Mouse (Mus musculus) embryo, embryonic 10.5 days (tissue): ENCODE results near the gene Gadl1.
A peak's percentile ranks its signal among the peaks of the same experiment; 100 is the strongest.
"Not testable (repeated sequence)": the region's sequence is repeated elsewhere in the genome, so short reads cannot be mapped to it uniquely, and the experiment has no call there.

ENCODE experiments used
- DNase-seq: peaks from one replicate; pipeline ENCODE4 v3.0.0-alpha.2; 2015; ENCODE audit warnings: low spot score

The Gadl1 gene

DNA sequence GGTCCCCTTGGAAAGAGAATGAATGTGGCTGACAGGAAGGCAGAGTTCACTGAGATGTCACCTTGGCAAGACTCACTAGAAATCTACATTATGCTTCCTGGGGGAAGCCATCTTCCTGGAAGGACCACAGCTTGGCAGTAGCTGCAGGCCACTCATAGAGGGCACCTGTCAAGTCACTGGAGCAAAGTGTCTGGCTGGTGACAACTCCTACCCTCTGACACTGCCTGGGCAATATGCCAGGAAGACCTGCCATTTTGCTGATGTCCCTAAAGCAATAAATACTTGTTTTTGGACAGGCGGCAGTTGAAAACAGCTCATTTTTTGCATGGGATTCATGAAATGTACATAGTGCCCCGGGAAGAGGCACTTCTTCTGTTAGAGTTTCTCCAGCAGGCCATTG lies 119.8 kb downstream of the Gadl1 start:
- DNase-seq: no peak

DNA sequence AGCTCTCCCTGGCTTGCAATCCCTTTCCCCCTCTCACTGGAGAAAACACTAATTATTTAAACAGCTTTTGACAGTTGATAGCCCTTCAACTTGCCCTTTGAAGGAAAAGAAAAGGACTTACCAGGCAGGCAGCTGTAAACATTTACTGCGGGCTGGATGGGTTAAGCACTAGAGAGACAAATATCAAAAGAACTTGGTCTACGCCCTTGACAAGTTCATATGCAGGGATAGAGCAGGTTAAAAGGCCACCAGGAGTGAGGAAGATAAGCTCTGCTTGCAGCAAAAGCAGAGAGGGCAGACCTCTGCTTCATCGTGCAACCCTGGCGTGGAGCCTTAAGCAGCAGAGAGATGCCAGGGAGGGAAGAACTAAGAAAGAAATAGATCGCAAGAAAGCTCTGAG lies 123.5 kb downstream of the Gadl1 start:
- peak; percentile 16 for DNase-seq

GRCm38 (mm10) chr9:116038275-116038674 lies 129.0 kb downstream of the Gadl1 start:
- no peak for DNase-seq

GRCm38 (mm10) chr9:116039981-116040380 lies 130.7 kb downstream of the Gadl1 start:
- no peak for DNase-seq

DNA sequence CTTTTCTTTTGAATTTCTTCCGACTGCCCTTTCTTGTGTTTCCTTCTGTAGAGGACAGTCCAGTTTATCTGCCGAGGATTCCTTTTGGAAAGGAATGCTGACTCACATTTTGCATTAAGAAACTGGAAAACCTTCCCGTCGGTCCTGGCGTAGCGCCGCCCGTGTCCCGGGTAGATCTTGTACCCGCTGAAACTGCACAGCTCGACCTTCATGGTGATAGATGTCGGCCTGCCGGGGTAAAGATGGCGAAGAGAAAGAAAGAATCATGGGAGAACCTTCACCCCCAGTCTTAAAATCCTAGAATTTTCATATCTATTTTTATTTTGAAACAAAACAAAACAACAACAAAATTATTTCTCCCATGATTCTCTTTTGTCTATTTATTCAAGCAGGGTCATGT lies 131.6 kb downstream of the Gadl1 start:
- not testable (repeated sequence) for DNase-seq

DNA sequence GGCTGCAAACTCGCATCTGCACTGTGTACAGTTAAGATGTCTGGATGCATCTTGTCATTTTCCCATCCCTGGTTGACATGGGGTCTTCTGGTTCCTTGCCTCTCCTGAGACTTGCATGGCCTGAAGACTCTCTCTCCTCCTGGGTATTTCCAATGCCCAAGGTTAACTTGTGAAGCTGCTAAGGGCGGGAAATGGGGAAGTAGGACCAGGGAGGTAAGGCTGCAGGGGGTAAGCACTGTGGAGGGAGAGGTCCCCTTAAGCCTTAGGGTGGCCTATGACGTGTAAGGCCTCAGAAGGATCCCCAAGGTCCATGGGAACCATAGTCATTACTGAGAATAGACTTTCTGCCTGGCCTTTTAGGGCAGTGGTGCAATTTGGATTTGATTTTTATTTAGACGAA lies 132.1 kb downstream of the Gadl1 start:
- DNase-seq: no peak

DNA sequence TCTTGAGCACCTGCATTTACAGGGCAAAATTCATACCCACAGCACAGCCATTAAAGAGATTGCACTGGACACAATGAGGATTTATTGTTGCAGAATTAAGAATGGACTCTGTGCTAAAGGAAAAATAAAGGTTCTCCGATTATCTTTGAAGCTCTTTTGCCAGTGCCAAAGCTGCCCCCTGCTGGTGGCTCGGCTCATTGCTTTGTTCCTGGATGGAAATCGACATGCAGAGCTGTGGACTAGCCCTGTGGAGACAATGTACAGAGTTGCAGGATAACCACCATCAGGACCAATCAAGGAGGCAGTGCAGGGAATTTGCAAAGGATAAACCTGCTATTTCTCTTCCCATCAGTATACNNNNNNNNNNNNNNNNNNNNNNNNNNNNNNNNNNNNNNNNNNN lies 132.5 kb downstream of the Gadl1 start:
- DNase-seq: peak; percentile 85

DNA sequence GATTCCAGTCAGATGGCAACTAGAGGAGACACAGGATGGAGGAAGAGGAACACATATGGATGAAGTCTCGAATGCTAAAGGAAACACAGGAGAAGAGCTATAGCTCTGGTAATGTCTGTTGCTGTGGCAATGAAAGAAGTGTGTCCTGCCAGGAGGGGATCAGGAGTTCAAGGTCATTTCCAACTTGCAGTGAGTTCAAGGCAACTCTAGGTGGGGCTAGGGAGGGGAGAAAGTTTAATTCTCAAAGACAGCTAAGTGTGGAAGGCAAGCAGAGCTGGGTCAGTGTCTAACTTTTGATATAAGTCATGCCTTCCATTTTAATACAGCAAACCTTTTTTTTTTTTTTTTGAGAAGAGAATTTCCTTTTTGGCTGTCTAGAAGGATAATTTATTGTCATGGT lies 140.7 kb downstream of the Gadl1 start:
- no peak for DNase-seq

DNA sequence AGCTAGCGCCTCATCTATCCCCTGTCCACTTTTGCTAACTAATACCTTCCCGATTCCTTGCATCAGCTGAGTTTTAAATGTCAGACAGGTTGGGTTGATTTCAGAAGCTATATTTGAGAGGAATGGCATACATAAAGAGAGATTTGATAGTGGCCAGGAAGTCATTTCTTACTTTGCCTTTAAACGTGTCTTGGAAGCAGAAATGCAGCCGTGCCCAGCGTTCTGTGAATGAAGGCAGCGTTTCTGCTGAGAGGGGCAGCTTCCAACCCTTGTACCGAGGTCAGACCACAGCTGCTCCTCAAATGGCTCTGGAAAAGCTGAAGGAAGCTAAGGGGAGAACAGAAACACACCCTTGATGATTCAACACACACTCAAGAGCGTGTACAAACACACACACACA lies 144.7 kb downstream of the Gadl1 start:
- DNase-seq: no peak

DNA sequence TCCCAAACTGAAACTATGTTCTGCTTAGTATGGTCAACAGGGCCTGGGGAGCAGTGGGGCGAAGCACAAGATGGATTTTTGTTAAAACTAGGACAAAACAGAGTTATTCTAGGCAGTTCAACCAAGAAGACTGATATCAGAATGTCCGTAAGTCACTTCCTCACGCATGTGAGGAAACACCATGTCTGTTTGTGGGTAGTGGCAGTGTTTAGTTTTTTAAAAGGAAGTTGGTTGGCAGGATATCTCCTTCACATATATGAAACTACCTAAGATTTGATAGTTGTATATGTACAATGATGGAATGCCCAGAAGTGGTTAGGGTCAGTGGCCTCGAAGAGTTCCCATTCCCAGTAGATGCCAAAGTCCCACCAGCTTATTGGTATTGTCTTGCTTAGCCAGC lies 149.2 kb downstream of the Gadl1 start:
- no peak for DNase-seq

GRCm38 (mm10) chr9:116059156-116059555 lies 149.9 kb downstream of the Gadl1 start:
- DNase-seq: peak; percentile 17

DNA sequence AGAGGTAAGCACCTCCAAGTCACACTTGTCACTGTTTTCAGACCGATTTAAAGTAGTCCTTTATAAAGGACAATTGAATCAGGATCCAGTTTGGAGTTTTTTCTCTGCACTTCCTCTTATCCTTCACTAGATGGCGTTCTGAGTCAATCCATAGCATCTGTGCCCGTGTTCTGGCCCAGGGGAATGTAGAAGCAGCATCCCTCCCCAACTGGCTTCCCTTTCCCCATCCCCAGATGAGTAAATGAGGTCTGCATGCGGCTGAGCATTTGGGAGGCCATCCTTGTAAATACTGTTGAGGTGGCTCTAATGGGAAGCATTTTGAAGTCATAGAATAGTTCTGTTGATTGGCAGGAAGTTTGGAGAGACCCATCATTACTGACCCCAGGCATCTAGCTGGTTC lies 151.4 kb downstream of the Gadl1 start:
- DNase-seq: peak; percentile 71

GRCm38 (mm10) chr9:116064774-116065173 lies 155.5 kb downstream of the Gadl1 start:
- no peak for DNase-seq

DNA sequence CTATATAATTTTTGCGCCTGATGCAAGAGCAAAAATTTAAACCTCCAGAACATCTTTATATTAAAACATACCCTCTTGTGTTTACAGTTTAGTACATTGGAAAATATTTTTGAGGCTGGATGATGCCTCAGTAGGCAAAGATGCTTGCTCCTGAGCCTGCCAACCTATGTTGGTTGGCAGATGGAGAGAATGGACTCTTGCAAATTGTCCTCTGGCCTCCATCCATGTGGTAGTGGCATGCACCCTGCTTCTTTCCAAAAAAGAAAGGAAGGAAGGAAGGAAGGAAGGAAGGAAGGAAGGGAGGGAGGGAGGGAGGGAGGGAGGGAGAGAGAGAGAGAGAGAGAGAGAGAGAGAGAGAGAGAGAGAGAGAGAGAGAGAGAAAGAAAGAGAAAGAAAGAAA lies 162.3 kb downstream of the Gadl1 start:
- not testable (repeated sequence) for DNase-seq

DNA sequence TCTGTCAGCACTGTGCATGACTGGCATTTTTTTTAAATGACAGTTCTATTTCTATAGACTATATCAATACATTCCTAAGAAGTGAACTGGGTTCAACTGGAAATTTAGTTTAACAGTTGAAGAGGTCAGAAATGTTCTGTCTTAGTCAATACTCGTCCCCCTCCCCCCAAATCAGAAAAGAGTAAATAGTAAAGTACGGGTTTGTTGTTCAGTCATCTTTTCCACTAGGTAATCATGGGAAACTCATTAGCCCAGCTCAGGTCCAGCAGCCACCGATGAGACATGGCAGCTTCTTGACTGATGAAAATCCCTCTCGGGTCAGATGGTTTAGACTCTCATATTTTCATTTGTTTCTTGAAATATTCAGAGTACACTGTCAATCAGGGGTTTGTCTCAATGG lies 166.9 kb downstream of the Gadl1 start:
- no peak for DNase-seq

- DNase-seq: no peak
Measured at GRCm38 (mm10) chr9:116076946-116077345, 167.7 kb downstream of the Gadl1 start.

DNA sequence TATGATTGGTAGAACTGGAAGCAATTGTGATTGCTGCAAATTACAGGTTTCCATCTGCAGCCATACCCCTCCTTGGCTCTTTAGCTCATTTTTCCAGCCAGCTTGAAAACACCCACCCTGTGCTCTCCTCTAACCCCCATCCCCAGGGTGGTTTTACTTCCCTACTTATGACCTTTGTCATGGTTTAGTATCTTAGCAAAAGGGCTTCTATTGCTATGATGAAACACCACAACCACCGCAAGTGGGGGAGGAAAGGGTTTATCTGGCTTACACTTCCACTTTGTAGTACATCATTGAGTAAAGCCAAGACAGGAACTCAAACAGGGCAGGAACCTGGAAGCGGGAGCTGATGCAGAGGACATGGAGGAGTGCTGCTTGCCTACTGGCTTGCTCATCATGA lies 168.2 kb downstream of the Gadl1 start:
- DNase-seq: no peak

DNA sequence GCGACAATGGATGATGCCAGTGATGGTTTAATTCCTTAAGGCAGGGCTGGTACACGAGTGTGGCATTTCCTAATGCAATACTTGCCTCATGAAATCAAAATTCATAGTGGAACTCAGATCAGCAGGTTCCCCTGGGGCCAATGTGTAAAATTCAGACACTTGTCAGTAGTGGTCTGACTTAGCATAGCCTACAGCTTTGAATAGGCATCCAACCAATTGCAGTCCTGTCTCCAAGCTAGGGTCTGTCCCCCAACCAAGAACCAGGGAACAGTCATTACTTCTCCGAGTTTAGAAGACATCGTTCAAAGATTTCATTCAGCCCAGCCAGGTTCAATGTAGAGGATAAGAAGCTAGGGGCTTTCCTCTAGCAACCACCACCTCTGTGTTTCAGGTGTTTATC lies 172.5 kb downstream of the Gadl1 start:
- no peak for DNase-seq

GRCm38 (mm10) chr9:116083300-116083699 lies 174.0 kb downstream of the Gadl1 start:
- no peak for DNase-seq

- DNase-seq: no peak
Measured at GRCm38 (mm10) chr9:116083726-116084323, 174.6 kb downstream of the Gadl1 start.

DNA sequence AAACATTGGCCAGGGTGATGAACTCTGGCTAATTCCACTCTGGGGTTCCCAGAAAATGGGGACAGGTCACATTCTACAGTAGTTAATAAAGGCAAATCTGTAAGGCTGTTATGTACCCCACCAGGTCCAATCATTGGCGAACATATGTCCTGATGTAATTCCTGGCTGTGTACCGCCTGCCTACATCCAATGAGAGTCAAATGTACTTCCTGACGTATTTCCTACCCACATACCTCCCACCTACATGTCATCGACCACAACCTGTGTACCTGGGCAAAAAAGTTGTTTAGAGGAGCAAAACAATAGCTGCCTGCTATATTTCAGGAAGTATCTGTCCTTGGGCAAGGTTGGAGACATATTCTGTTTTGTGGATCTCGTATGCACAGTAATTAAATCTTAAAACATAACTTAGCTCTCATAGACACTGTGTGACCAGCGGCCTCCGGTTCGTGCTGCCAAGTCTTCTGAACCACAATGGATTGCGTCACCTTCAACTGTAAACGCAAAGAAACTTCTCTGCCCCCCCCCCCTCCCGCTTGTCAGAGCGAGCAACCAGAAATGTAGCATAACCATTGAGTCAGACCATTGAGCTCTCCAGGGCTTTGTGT lies 175.2 kb downstream of the Gadl1 start:
- no peak for DNase-seq

GRCm38 (mm10) chr9:116085999-116086398 lies 176.7 kb downstream of the Gadl1 start:
- no peak for DNase-seq

- no peak for DNase-seq
Measured at GRCm38 (mm10) chr9:116087263-116087662, 178.0 kb downstream of the Gadl1 start.

DNA sequence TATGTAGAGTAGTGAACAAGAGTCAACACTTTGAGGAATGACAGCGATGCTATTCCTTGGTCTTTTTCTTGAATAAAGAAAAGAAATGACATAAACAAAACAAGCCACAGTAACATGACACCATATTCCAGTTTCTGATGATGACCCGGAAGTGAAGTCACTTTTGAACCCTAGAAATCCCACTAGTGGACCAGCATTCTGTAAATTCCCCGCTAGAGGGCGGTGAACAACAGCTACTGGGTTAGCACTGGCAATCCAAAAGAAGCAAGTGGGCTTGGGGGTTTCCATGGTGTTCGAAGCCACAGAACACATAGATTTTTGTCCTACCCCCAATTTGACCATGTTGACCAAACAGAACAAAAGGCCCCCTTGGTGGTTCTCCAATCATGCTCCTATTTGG lies 178.6 kb downstream of the Gadl1 start:
- peak; percentile 87 for DNase-seq
